Mouse (Mus musculus) cerebellum, adult 18-20 months (tissue): ENCODE data around the gene Casq2.

ENCODE experiments used
- DNase-seq, 2 experiments: peaks; one replicate each; pipeline ENCODE4 v3.0.0; 2021

The Casq2 gene

DNA sequence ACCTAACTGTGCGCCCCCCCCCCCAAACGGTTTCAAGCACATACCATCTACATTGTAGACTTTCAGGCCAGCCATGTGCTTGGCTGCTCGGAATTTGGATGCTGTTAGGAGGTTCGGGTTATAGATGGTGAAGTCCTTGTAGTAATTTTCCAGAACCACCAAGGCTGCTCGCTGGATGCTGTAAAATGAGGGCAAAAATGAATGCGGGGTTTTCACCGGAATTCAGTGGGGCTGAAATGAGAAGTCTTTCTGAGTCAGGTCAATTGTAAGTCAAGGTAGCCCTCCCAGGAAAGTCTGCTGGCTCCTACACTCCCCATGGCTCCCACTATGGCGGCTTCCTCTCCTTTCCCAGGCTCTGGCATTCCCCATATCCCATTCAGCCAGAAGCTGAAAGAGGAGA, 80.6 kb downstream of the Casq2 start:
- DNase-seq, result no peak

DNA sequence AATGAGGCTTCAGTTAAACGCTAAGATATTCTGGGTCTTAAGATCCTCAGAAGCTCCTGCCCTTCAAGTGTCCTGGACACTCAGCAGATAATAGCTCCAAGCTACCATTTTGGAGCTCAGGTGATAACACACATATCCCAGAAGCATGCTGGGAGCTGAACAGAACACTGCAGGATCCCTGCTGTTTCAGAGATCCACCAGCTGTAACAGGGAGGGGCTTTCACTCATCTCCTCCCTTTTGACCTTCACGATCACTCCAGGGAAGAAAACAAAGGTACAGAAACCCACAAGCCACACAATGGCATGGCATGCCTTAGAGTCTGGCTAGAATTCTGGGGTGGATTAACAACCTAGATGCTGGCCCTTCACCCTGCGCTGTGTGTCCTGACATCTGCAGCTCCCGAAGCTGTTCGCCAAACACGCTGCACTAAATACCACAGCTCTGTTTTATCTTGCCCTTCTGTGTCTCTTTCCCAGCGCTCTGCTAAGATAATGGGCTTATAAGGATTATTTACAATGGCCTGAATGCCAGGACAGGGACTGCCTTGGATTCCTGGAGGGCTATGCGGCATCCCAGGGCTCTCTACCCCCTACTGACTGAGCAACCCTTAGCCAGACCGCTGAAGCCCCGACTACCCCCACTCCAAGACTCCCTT, 81.5 kb downstream of the Casq2 start:
- no peak for DNase-seq

DNA sequence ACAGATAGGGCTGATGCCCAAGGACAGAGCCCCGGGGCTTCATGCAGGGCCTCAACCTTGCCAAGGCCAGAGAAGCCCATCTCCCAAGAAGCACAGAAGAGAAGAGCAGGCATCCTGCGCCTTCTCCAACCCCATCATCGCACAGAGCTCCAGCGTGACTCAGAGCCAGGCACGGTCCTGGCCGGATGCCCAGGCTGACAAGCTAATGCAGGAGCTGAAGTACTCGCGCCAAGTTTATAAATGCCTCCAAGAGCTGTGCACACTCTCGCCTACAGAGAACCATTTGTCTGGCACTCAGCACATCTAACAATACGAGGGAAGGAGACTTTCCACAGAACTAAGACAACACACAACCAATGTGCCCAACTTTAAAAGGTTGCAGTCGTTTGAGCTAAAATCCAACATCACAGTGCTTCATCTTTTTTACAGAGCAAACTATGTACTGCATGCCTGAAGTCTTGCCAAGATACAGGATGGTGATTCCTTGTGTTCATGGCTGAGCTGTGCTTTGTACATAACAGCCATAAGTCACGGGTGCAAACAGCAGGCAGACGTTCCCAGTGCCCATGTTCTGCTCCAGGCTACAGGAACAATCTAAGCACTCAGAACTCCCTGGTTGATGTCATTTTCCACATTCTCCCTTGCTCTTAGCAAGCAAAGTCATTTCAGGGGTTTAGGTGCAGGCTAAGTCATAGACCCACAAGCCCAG, 83.1 kb downstream of the Casq2 start:
- DNase-seq, result peak; percentile 93

DNA sequence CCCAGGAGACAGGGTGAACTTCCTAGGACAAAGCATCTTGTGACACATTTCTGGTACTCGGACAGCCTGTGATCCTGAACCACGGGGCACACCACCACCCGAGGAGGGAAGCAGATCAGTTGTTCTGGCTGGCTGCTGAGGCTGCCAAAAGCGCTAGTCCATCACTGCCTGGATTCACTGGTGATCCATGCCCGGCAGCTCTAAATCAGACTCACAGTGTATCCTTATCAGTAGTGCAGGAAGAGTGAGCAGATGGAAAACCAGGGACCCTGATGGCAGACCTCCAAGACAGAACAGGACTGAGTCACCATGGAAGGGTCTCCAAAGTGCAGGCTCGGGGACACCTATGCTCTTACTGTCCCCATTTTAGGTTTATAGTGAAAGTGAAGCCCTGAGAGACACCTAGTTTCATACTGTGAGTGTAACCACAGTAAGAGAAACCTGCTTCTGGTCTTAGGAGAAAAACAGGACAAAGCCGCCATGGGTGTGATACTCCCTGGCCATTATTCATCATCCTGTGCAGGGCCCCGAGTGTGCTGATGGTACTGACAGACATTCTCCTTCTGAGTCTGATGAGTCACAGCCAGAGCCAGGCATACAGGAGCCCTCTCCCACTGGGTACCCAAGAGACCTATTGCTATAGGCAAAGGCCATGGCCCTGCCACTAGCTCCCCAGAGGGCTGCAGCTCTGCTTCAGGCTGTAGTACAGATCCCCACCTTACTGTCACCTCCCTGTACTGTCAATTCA, 88.1 kb downstream of the Casq2 start:
- DNase-seq, result no peak

DNA sequence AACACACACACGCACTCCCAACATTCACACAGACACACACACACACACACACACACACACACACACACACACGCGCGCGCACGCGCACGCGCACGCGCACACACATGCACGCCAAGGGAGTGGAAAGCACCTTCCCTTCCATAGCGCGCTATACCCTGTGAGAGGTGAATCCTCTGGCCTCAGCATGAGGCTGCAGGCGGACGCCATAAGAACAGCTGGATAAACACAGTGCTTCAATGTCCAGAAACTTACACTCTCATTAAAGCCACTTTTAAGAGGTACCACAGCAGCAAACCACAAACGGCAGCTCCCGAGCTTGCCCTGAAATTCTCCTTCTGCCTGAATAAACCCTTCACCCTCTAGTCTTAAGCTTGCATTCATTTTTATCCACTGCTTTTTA, 89.5 kb downstream of the Casq2 start:
- DNase-seq, result no peak

DNA sequence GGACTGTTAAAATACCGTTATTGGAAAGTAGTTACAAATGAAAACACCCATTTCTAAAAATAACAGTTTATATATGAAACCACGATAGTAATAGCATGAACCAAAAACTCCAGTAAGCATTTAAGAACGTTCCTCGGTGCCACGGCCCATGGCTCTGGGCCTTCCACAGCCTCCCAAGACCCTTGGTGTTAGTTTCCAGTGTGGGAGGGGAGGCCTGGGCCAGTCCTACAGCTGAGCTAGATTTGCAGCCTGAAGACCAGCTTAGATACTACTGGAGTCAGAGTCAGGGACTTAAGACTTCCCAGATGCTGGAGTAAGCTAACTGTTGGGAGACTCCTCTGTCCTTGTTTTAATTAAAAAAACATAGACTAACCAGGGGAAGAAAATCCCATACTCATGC, 89.9 kb downstream of the Casq2 start:
- no peak for DNase-seq

DNA sequence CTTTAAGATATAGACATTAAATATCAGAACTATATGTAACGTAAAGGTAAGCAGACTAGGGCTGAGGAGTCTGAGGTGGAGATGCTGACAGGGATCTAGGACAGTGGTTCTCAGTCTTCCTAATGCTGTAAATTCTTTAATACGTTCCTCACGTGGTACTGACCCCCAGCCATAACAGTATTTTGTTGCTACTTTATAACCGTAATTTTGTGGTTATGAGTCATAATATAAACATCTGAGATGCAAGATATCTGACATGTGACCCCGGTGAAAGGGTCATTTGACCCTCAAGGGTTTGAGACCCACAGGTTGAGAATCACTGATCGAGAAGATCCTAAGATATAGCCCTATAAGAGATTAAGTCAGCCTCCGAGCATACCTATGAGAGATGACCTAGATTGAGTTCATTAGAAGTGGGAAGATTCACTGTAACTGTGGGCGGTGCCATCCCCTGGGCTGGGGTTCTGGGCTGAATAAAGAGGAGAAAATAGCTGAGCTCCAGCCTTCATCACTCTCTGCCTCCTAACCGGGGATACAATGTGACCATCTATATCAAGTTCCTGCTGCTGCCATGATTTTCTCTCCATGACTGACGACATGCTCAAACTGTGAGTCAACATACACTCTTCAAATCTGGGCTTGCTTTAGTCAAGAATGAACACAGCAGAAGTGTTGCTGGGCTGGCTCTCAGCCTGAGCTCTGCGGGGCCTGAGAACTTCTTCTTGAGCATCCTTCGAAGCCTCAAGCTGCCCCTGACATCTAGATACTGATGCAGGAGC, 91.8 kb downstream of the Casq2 start:
- DNase-seq, result no peak

DNA sequence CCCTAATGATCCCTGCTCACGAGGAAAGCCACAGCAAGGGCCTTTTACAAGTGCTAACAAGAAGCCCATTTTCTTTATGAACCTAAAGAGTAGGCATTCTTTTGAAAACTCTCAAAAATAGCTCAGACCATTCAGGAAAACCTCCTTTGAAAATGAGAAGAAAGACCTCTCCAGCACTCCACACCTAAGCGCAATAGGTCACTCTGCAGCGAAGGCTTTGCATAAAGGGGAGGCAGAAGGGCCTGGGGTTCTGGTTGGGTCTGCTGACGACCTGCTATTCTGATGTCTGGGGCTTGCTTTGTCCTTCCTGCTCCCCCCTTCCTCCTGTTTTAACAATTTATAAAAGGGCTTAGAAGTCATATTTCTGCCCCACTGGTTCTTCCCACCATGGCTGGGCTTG, 93.7 kb downstream of the Casq2 start:
- no peak for DNase-seq

DNA sequence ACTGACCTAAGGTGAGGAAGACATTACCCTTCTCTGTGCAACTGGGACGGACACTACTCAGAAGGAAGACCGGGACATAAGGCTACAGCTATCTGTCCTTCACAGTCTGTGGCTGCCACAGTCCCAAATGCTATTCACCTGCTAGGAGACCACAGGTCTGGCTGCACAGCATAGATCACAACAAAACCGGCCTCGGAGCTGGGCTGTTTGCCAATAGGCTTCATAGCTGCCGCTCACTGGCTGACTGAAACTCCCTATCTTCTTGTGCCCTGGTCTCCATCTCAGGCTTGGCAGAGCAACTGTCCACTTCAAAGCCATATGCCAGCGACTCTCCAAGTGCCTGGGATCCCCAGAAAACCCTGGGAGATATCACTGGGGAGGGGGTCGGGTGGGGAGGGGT, 94.5 kb downstream of the Casq2 start:
- DNase-seq, result no peak

DNA sequence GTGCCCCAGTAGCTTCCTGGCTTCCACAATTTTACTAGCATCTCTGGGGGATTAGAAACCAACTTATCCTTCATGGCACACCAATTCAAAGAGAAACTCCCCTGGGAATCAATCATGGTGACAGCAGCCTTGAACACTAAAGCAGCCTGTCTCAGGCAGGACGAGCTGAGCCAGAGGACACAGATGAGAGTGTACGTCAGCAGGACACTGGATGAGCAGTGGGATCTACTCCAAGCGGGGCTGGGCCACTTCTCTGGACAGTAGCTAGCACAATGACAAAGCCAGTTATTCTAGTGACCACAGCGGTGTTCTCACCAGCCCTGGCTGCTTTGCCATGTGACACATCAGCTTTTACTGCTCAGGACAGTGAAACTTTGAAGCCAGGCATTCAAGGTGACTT, 95.0 kb downstream of the Casq2 start:
- no peak for DNase-seq

DNA sequence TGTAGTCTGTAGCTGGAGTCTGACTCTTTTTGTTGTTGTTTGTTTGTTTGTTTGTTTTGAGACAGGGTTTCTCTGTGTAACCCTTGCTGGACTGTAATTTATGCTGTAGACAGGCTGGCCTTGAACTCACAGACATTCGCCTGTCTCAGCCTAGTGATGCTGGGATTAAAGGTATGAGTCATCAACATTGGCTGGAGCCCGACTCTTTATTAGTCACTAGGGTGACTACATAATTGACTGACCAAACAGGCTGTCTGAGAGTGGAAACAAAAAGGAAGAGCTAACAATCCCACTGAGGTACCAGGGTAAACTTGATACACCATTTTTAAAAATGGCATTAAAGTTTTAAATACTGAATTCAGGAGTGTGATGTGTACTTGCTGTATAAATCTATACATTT, 96.4 kb downstream of the Casq2 start:
- DNase-seq, result no peak

DNA sequence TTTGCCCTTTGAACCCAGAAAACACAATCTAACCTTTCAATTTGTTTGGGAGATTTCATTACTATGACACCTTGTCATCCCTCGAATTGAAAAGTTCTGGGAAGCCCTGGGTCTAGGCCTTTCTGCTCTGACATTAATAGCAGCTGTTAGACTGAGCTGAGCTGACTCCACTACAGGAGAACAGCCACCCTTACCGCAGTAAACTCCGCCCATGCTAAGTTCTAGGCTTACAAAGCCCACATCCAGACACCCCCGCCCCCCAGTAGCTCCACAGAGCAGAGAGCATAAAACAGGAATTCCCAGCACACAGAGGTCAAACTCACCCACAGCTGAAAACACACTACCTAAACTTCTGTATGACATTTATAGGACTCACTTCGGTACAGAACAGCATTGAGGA, 98.5 kb downstream of the Casq2 start:
- DNase-seq, result no peak

DNA sequence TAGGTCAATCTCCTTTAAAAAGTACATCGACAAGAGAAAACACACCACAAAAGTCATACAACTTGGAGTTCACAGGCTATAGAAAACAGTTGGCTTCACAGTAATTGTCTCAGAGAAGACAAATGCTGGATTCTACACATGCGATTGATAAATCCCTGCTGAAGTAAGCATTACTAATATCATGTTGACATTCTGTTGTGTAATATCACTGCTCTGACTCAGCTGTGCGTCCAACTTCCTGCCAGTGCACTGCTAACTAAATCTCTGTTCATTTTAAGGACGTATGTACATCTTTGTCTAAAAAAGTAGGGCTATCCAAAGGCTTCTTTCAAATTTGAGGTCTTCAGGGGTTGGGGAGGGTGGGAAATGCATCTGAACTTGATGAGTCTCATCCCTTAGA, 101.2 kb downstream of the Casq2 start:
- no peak for DNase-seq

DNA sequence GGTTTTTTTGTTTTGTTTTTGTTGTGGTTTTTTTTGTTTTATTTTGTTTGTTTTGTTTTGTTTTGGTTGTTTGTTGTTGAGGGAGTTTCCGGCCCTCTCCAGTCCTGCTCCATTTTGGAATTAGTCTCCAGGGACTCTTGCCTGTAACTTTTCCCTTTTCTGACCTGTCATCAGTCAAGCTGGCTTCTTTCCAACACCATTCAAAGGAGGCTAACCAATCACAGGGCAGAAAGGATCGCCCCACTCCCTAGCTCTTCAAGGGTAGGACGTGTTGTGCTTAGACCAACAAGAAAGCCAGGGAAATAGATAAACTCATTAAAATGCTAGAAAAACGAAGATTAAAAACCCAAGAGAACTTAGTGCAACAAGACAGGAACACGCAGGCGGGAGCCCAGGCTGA, 102.8 kb downstream of the Casq2 start:
- no peak for DNase-seq

DNA sequence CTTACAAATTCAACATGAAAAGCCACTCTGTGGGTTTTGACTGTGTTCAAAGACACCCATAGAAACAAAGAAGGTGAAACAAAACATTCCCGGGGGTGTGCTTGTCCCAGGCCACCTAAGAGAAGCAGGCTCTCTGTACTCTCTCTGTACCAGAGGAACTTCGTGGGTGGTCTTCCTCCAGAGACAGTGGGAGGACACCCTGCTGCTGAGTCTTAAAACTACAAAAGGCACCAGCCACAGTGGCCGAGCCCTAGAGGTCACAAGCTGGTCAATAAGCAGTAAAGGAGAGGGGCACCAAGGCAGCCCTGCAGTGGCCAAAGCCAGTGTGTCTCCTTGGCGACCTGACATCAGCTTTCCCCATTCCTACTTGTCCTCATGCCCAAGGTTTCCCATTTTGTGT, 103.8 kb downstream of the Casq2 start:
- no peak for DNase-seq

DNA sequence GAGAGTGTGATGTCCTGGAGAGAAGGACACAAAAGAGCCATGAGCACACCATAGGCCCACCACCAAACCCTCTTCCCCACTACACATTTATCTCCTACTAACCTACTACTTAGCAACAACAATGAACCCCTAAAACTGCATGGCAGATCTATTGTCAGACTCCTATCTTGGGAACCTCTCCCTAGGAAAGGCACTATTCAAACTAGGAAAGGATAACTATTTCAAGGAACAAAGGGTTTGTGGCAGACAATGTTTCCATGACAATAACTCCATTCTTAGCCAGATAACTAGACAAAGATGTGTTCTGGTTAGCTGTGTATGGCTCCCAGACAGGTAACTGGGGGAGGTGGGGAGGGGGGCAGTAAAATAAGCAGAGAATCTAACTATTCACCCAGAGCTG, 104.4 kb downstream of the Casq2 start:
- no peak for DNase-seq

DNA sequence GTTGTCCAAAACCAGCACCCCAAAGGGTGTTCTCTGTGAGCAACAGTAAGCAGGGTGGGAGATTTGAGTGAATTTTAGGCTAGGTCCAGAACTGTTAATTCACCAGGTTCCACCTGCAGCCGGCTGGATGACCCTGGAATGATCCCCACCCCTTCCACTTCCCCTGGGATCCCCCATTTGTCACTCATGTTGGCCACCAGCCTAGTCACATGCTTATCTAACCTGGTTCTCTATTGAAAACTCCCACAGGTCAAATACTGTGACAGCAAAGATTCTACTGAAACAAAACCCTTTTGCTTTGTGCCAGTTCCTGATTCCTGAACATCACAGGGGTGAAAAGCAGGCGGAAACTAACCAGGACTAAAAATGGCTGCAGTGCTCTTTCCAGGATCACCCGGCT, 105.4 kb downstream of the Casq2 start:
- DNase-seq, result no peak

DNA sequence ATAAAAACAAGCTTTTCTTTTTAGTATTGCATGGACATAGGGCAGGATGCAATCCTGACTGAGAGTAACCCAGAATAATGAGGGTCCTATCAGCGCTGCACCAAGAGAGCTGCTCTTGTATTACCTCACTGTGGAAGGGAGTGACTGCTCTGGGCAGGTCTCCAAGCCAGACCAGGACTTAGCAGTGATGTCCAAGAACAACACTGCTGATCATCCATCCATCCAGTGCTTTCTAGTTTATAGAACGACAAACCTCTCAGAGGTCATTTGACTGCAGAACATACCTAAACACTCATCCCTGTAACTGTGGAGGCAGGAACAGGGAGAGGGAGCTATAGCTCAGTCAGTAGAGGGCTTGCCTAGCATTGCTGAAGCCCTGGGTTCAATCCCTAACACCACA, 106.4 kb downstream of the Casq2 start:
- no peak for DNase-seq

DNA sequence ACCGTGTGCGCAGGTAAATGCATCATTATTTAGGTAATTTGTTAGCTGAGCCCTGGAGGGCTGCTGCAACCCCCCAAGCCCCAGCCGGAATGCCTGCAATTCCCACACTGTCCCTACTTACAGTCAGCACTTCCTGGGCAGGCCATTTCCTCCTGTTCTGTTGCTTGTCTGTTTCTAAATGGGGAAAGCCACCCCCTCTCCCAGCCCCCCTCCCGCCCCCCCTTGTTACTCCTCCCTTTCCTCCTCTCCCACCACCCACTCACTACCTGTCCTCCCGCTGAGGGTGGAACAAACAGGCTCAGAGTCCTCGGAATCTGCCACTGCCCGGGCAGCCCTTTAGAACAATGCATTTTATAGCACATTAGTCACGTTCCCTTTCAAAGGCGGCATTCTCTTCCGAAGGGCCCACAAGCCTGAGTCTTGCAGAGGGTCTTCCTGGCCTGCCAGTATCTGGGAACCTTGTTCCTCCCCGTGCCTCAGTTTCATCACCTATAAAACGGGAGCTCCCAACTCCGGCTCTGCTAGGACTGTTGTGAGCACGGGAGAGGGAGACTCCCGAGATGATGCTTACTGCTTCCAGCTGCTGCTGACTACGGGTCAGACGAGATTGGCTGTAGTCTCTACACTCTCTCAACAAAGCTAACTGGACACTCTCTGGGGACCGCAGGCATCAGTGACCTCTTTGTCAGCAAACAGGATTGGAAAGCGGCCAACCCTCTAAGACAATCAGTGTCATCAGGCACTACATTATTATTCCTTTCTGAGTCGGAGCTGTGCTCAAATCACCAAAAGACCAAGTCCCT, 107.5 kb downstream of the Casq2 start:
- no peak for DNase-seq

DNA sequence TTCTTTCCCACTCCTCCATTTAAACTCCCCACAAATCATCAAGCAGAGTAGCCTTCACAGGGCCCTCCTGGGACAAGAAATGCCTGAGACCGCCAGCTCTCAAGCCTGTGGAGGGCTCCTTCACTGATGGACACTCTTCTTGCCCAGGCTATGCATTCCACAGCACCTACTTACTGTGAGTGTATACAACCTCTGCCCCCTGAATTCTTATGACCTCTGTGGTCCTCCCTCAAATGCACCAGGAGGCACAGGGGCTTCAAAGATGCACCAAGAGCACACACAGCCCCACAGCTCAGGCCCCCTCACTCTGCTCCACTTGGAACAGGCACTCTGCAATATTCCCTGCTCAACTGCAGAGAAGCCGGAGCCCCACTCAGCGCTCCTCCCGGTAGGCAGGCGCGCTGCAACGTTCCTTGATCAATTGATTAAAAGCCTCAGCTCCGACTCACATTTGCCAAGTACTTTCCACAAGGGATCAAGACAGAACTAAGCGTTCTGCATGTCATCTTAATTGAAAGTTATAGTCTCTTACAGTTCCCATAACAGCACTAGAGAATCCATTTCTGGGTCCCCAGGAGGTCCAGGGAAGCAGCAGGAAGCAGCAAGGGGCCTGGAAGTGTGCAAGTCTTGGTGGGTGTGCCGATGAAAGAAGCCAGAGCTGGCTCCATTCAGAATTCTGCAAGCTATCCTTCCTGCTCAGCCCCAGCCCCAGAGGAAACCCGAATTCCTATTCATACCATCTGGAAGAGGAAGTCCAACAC, 108.3 kb downstream of the Casq2 start:
- no peak for DNase-seq

DNA sequence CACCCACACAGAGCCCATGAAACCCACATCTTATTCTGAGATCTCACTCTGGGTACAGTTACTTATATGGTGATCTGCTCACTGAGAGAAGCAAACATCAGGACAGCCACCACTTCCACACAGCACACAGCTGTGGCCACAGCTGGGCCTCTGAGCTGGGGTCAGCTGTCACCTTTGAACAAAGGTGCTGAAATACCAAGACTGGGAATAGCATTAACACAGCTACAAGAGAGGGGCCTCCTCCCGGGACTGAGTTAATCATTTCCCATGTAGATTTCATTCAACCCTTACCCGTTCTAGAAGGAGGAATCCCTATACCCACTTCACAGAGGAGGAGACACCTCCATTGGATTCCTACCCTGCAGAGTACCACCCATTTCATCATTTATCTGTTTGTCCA, 109.5 kb downstream of the Casq2 start:
- no peak for DNase-seq
